ENCODE assay signal across 8 mouse cellular contexts in the genomic region with DNA sequence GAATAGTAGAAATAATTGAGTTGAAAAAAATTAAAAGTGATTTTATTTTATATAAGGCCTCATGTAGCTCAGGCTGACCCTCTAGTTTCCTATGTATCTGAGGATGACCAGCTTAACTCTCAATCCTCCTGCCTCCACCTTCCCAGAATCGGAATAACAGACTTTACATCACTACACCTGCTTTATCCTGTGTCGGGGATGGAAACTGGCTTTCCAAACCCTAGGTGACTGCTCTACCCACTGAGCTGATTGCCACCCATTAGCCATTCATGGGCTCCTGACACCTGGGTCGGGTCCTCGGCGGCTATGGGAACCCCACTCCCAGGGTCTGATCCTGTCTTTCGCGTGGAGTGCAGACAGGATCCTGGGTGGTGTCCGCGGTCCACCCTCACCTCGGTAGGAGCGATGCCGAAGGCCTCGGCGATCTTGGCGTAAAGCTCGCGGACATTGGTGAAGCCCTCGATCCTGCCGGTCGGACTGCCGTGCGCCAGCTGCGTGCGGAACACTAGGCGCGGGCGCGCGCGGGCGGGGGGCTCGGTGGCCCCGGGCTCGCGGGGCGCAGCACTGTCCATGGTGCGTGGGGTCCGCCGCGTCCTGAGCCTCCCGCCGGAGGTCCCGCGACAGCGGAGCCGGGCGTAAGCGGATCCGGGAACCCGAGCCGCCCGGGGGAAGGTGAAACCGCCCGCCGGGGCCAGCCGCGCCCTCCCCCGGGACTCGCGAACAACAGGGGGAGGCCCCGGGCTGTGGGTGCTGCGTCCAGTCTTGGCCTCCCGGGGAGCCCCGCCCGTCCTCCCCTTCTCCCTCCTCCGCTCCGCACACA. TPM values are rescaled to one million over a fixed set of nuclear protein-coding genes. Genes with fewer than 3 reads are reported as not detected.
DNase-seq lines count a peak whose midpoint lies in the region; ATAC-seq and TF ChIP-seq lines count a peak whose summit lies in the region.

A gene (minus strand): TSS at position 581 of the 820 bp plus-strand sequence.

- peak; percentile 13; the same call in 1 of the 2 replicates for ATAC-seq in granulocyte monocyte progenitor cell, adult 5-6 weeks (replicated peaks; ENCODE audit: poor library complexity, severe bottlenecking)
- no peak for ATAC-seq in liver, embryonic 13.5 days (ENCODE audit: low read depth)

- no peak for DNase-seq in heart, embryonic 10.5 days (ENCODE audit: low spot score)
- DNase-seq in heart, postnatal 4 days = no peak
- DNase-seq in liver, embryonic 13.5 days = no peak
- no peak for DNase-seq in c-Kit-positive CD71-positive TER-119-positive erythroid progenitor cells, embryonic 14.5 days (ENCODE audit: low spot score)
- no peak for DNase-seq in gastrocnemius, adult 18-20 months (ENCODE audit: low spot score)
- DNase-seq in urinary bladder, adult 2 months (ENCODE audit: low spot score) = no peak

- H3K27me3 ChIP-seq in heart, embryonic 10.5 days (ENCODE audit: insufficient read depth, poor library complexity, severe bottlenecking) = peaks cover 83% of the 10 kb centered on the region
- H3K27me3 ChIP-seq in ES-Bruce4 (ENCODE audit: control insufficient read depth, insufficient read depth, low read length, poor library complexity, severe bottlenecking) = peaks cover 7% of the 10 kb centered on the region
- H3K27me3 ChIP-seq in liver, embryonic 13.5 days = peaks cover 56% of the 10 kb centered on the region

- no peak for TF ChIP-seq EP300 in ES-Bruce4 (IDR thresholded peaks at IDR 0.05; ENCODE audit: insufficient read depth, low read depth, low read length)

- H3K4me2 ChIP-seq in liver, embryonic 13.5 days = peak within 1 kb of the TSS; percentile 69

- H3K9me3 ChIP-seq in heart, embryonic 10.5 days = no peaks in the 10 kb centered on the region
- no peaks in the 10 kb centered on the region for H3K9me3 ChIP-seq in ES-Bruce4 (replicated peaks; ENCODE audit: control insufficient read depth, insufficient read depth, low read length, poor library complexity, severe bottlenecking)
- no peaks in the 10 kb centered on the region for H3K9me3 ChIP-seq in liver, embryonic 13.5 days (replicated peaks)

- H3K27ac ChIP-seq in heart, embryonic 10.5 days = peak within 1 kb of the TSS; percentile 50
- H3K27ac ChIP-seq in ES-Bruce4 (ENCODE audit: insufficient read depth, low read length) = no peak within 1 kb of the TSS
- no peak within 1 kb of the TSS for H3K27ac ChIP-seq in liver, embryonic 13.5 days

- TF ChIP-seq CTCF in ES-Bruce4 (IDR thresholded peaks at IDR 0.05; ENCODE audit: low read depth, low read length) = no peak

- peaks cover 20% of the 10 kb centered on the region for H3K36me3 ChIP-seq in heart, embryonic 10.5 days
- H3K36me3 ChIP-seq in ES-Bruce4 (ENCODE audit: control insufficient read depth, insufficient read depth, low read length, poor library complexity, severe bottlenecking) = no peaks in the 10 kb centered on the region
- peaks cover 4% of the 10 kb centered on the region; the same call in 1 of the 2 replicates for H3K36me3 ChIP-seq in liver, embryonic 13.5 days

- H3K4me1 ChIP-seq in heart, embryonic 10.5 days = peaks cover 48% of the 10 kb centered on the region
- H3K4me1 ChIP-seq in ES-Bruce4 (ENCODE audit: control insufficient read depth, insufficient read depth, low read length) = peaks cover 9% of the 10 kb centered on the region
- H3K4me1 ChIP-seq in liver, embryonic 13.5 days (replicated peaks) = peaks cover 58% of the 10 kb centered on the region

- TF ChIP-seq POLR2A in ES-Bruce4 (IDR thresholded peaks at IDR 0.05; ENCODE audit: insufficient read depth, low read length) = no peak

- 6% methylated on average over 64 of the region's 67 CpGs for WGBS in heart, embryonic 10.5 days
- 4% methylated on average over 66 of the region's 67 CpGs for WGBS in liver, embryonic 13.5 days (ENCODE audit: insufficient replicate concordance)

- peak within 1 kb of the TSS; percentile 61 for H3K4me3 ChIP-seq in heart, embryonic 10.5 days
- H3K4me3 ChIP-seq in ES-Bruce4 (ENCODE audit: low read depth, low read length) = peak within 1 kb of the TSS; percentile 52
- H3K4me3 ChIP-seq in liver, embryonic 13.5 days (replicated peaks) = peak within 1 kb of the TSS; percentile 57

- peak within 1 kb of the TSS; percentile 60 for H3K9ac ChIP-seq in ES-Bruce4 (ENCODE audit: low read depth, poor library complexity, severe bottlenecking)
- H3K9ac ChIP-seq in liver, embryonic 13.5 days = peak within 1 kb of the TSS; percentile 58

RNA-seq across cellular contexts. Expression of the gene that starts here (rescaled TPM):
- polyA plus RNA-seq in heart, embryonic 10.5 days (2016; fragmentation: Nextera tagmentation; extraction: Ambion mirVana) = not detected in 2 replicates
- total RNA-seq in heart, postnatal 4 days (2021) = 1 to 10 TPM; 2.2 to 3.3 TPM
- polyA plus RNA-seq in ES-Bruce4 (2011; ENCODE audit: insufficient read depth, insufficient read length, low read depth, missing spikeins) = 1.0 and 1.2 TPM in 2 replicates
- total RNA-seq in granulocyte monocyte progenitor cell, adult 5-6 weeks (2014; fragmentation: Nextera tagmentation) = not detected in 2 replicates
- total RNA-seq in granulocyte monocyte progenitor cell, adult 5-6 weeks (2017) = not detected in 2 replicates
- polyA plus RNA-seq in liver, embryonic 13.5 days (2015; fragmentation: Nextera tagmentation; extraction: Ambion mirVana) = not detected in 2 replicates
- 1 to 10 TPM in 1 of 2 experiments, under 1 TPM in 1; 0.39 to 1.4 TPM for total RNA-seq in gastrocnemius, adult 18-20 months (2021)
- 3.2 and 6.5 TPM in 2 replicates for polyA plus RNA-seq in urinary bladder, adult 2 months (2012; rRNA removed)

Comparison
In these comparisons a context has a peak if more than half of its experiments do, and no peak if none do; other contexts are left out.
1. Peak in ATAC-seq in granulocyte monocyte progenitor cell, adult 5-6 weeks; RNA of the gene not detected or under 1 TPM.